Mouse (Mus musculus) embryonic facial prominence, embryonic 12.5 days (tissue): ENCODE measurements at regions not wholly inside any gene's neighbourhood (a gene's known extent, or its start where the extent isn't known, plus 50 kb on each side); places are given as distances from the start of the nearest gene placed in this dataset.
"Not testable (repeated sequence)": the region's sequence is repeated elsewhere in the genome, so short reads cannot be mapped to it uniquely, and the experiment has no call there.

Experiments used
- ATAC-seq: fragments of 200-750 bp; cut with Nextera tagmentation; 2 replicates; pipeline ENCODE4 v1.8.0; 2017; ENCODE audit not compliant: insufficient number of reproducible peaks, insufficient read depth, low FRiP score, low TSS enrichment
- H3K27ac ChIP-seq: fragments of 300-500 bp; sonication (generic); 2 replicates; pipeline ENCODE4 v1.5.1; 2016; ENCODE audit warnings: mild to moderate bottlenecking
- H3K27me3 ChIP-seq: fragments of 300-500 bp; sonication (generic); 2 replicates; pipeline ENCODE4 v1.6.1; 2016; ENCODE audit warnings: mild to moderate bottlenecking, moderate library complexity
- H3K36me3 ChIP-seq: fragments of 300-500 bp; sonication (generic); 2 replicates; pipeline ENCODE4 v1.6.1; 2016; ENCODE audit warnings: mild to moderate bottlenecking
- H3K4me1 ChIP-seq: fragments of 300-500 bp; sonication (generic); 2 replicates; pipeline ENCODE4 v1.6.1; 2016
- H3K4me2 ChIP-seq: fragments of 300-500 bp; sonication (generic); replicated peaks from 2 replicates; pipeline ENCODE4 v1.6.1; 2016; ENCODE audit warnings: mild to moderate bottlenecking, moderate library complexity
- H3K4me3 ChIP-seq: fragments of 300-500 bp; sonication (generic); 2 replicates; pipeline ENCODE4 v1.5.1; 2016; ENCODE audit warnings: mild to moderate bottlenecking
- H3K9ac ChIP-seq: fragments of 300-500 bp; sonication (generic); 2 replicates; pipeline ENCODE4 v1.6.1; 2016; ENCODE audit warnings: mild to moderate bottlenecking, moderate library complexity
- H3K9me3 ChIP-seq: fragments of 300-500 bp; sonication (generic); 2 replicates; pipeline ENCODE4 v1.6.1; 2016; ENCODE audit warnings: mild to moderate bottlenecking, moderate library complexity
- WGBS: fragments of 180-500 bp; shearing (Covaris S2); methylation state at CpG from one replicate; pipeline ENCODE4 v1.1.7; 2016; 5-methylcytosine and 5-hydroxymethylcytosine counted together

GRCm38 (mm10) chr10:9377440-9378101, 297.4 kb downstream of the Samd5 start:
- no peaks in the 10 kb centered on the region for H3K36me3 ChIP-seq
- no peaks in the 10 kb centered on the region for H3K27me3 ChIP-seq
- no peak for ATAC-seq
- no peaks in the 10 kb centered on the region for H3K9me3 ChIP-seq
- H3K9ac ChIP-seq, result no peak overlapping the region
- no peaks in the 10 kb centered on the region for H3K4me1 ChIP-seq
- no peak overlapping the region for H3K4me3 ChIP-seq
- 61% methylated on average over 7 of the region's 7 CpGs for WGBS
- H3K27ac ChIP-seq, result no peak overlapping the region
- no peak overlapping the region for H3K4me2 ChIP-seq

DNA sequence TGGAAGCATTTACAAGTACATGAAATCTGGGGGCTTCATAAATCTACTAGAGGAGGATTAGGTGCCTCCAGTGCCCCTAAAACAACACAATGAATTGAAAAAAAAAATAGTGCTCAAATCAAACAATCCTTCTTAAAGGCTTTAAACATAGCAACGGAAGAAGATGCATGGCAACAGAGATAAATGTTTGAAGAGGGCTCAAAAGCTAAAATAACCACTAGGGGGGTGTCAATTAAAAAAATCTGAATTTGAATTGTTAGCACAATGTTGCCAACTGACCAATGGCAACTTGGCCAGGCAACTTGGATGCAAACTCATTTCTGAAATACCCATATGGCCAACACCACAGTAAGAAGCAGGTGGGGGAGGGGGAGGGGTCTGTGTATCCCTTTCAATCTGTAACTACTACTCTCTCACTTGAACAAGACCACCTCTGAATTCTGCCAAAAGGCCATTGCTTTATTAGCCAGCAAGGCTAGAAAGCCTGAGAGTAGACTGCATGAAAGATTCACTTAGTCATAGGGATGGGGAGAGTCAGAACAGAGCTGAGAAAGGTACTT, 312.6 kb downstream of the Samd5 start:
- no peaks in the 10 kb centered on the region for H3K27me3 ChIP-seq
- H3K4me3 ChIP-seq, result no peak overlapping the region
- H3K4me2 ChIP-seq, result no peak overlapping the region
- ATAC-seq, result no peak
- 82% methylated on average over 1 of the region's 1 CpGs for WGBS
- H3K36me3 ChIP-seq, result no peaks in the 10 kb centered on the region
- H3K27ac ChIP-seq, result no peak overlapping the region
- no peaks in the 10 kb centered on the region for H3K9me3 ChIP-seq
- no peaks in the 10 kb centered on the region for H3K4me1 ChIP-seq
- H3K9ac ChIP-seq, result no peak overlapping the region

DNA sequence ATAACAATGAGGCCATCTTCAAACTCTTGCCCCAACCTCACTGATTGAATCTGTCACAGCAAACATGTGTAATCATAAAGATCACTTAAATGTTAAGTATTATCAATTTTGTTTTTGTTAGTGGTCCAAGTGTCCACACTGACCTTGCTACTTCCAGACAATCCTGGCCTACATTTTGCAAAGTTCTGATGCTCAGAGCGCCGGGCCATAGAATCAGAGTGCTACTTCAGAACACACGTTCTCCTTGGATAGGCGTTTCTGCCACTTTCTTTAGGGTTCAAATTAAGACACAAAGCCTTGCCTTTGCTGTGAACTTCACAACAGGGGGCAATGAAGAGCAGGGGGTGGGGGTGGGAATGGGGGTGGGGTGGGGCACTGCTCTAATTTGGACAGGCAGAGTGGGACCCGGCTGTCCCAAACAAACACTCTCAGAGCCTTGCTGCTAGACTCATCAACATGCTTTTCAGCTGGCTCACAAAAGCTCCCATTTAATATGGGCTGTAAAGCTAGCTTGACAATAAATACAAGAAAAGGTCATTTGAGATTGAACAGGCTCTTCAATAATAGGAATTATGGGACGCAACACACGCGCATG, 336.7 kb downstream of the Samd5 start:
- no peaks in the 10 kb centered on the region for H3K4me1 ChIP-seq
- H3K36me3 ChIP-seq, result no peaks in the 10 kb centered on the region
- no peaks in the 10 kb centered on the region for H3K27me3 ChIP-seq
- H3K9me3 ChIP-seq, result no peaks in the 10 kb centered on the region
- no peak for ATAC-seq
- 83% methylated on average over 8 of the region's 8 CpGs for WGBS
- H3K9ac ChIP-seq, result no peak overlapping the region
- H3K27ac ChIP-seq, result no peak overlapping the region
- no peak overlapping the region for H3K4me3 ChIP-seq
- H3K4me2 ChIP-seq, result no peak overlapping the region

- Histone ChIP-seq H3K9me3 (no peaks in the 10 kb centered on the region), H3K27ac (no peak overlapping the region), H3K4me1 (no peaks in the 10 kb centered on the region), H3K4me2 (0 out of 2 replicates have a peak overlapping the region, but pooled peaks have one; percentile 5), H3K9ac (no peak overlapping the region), H3K27me3 (no peaks in the 10 kb centered on the region), H3K4me3 (no peak overlapping the region), H3K36me3 (no peaks in the 10 kb centered on the region)
- ATAC-seq, result peak; percentile 67; the same call in 1 of the 2 replicates
- WGBS, result 54% methylated on average over 10 of the region's 10 CpGs
These were observed 340.7 kb downstream of the Samd5 start for GRCm38 (mm10) chr10:9334245-9334845.

- 0 out of 2 replicates have a peak, but pooled peaks cover 3% of the 10 kb centered on the region for H3K9me3 ChIP-seq
- H3K27ac ChIP-seq, result no peak overlapping the region
- 30% methylated on average over 3 of the region's 3 CpGs for WGBS
- no peaks in the 10 kb centered on the region for H3K27me3 ChIP-seq
- H3K9ac ChIP-seq, result no peak overlapping the region
- no peak for ATAC-seq
- no peak overlapping the region for H3K4me2 ChIP-seq
- no peak overlapping the region for H3K4me3 ChIP-seq
- no peaks in the 10 kb centered on the region for H3K4me1 ChIP-seq
- H3K36me3 ChIP-seq, result no peaks in the 10 kb centered on the region
These were observed 343.3 kb downstream of the Samd5 start for GRCm38 (mm10) chr10:9331694-9332093.

DNA sequence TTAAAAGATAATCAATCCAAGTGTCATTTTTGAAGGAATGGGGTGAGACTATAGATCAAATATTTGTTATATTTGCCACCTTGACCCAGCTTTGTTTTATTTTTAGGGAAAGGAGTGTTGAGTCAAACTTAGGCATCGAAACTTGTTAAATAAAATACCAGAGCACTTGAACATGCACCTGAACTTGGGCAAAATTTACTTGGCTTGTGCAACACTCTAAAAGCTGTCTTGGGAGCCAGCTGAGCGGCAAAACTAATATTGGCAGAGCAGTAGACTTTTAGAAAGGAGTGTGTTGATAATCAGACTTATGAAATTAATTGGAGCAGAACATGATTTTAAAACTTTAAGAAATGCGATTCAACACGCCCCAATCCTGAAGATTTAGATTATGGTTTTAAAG, 346.7 kb downstream of the Samd5 start:
- H3K27me3 ChIP-seq, result no peaks in the 10 kb centered on the region
- 0 out of 2 replicates have a peak, but pooled peaks cover 3% of the 10 kb centered on the region for H3K9me3 ChIP-seq
- 90% methylated on average over 4 of the region's 4 CpGs for WGBS

DNA sequence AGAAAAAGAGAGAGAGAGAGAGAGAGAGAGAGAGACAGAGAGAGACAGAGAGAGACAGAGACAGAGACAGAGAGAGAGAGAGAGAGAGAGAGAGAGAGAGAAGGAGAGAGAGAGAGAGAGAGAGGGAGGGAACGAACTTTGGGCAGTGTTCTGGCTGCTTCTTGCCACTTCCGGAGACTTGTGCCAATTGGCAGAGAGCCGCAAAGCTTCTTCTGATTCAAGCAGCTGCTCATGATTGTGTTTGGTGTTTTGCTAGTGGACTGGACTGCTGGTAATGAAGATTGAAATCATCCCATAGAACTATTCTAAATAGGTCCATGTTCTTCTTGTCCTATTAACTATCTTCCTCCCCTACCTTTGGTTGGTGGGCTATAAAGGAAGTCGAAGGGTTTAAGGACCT, 347.1 kb downstream of the Samd5 start:
- ATAC-seq, H3K4me3 ChIP-seq, H3K27me3 ChIP-seq, H3K27ac ChIP-seq, H3K4me2 ChIP-seq, H3K9ac ChIP-seq, H3K4me1 ChIP-seq, H3K9me3 ChIP-seq, H3K36me3 ChIP-seq: not testable (repeated sequence)
- WGBS, result 92% methylated on average over 4 of the region's 4 CpGs

More for the DNA sequence above, 346.7 kb downstream of the Samd5 start:
- Histone ChIP-seq H3K4me1 (no peaks in the 10 kb centered on the region), H3K27ac (no peak overlapping the region), H3K36me3 (no peaks in the 10 kb centered on the region), H3K9ac (no peak overlapping the region), H3K4me2 (no peak overlapping the region), H3K4me3 (no peak overlapping the region)
- no peak for ATAC-seq

GRCm38 (mm10) chr10:9312326-9312725, 362.7 kb downstream of the Samd5 start:
- H3K9ac ChIP-seq, result no peak overlapping the region
- ATAC-seq, result no peak
- H3K36me3 ChIP-seq, result no peaks in the 10 kb centered on the region
- H3K27me3 ChIP-seq, result no peaks in the 10 kb centered on the region
- H3K4me2 ChIP-seq, result no peak overlapping the region
- H3K9me3 ChIP-seq, result no peaks in the 10 kb centered on the region
- 90% methylated on average over 6 of the region's 6 CpGs for WGBS
- no peak overlapping the region for H3K4me3 ChIP-seq
- H3K4me1 ChIP-seq, result no peaks in the 10 kb centered on the region
- H3K27ac ChIP-seq, result no peak overlapping the region

DNA sequence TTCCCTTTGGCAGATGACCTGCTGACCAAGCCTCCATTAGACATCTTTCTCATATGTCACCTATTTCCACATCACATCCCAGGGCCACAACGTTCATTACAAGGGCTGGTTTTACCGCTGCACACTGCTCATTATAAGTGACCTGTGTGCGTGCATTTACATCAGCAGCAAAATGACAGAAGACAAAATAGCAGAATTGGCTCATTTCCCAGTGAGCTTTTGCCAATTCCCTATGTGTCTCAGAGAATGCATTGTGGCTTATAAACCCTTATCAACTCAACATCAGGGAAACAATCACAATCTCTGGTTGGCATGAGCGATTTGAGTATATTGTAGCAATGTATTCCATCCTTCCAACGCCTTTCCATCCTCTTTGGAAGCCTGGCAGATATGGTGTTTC, 364.7 kb downstream of the Samd5 start:
- WGBS, result 77% methylated on average over 5 of the region's 5 CpGs
- no peaks in the 10 kb centered on the region for H3K36me3 ChIP-seq
- H3K9ac ChIP-seq, result no peak overlapping the region
- no peak overlapping the region for H3K4me2 ChIP-seq
- H3K27ac ChIP-seq, result no peak overlapping the region
- H3K27me3 ChIP-seq, result no peaks in the 10 kb centered on the region
- H3K9me3 ChIP-seq, result no peaks in the 10 kb centered on the region
- ATAC-seq, result no peak
- no peaks in the 10 kb centered on the region for H3K4me1 ChIP-seq
- no peak overlapping the region for H3K4me3 ChIP-seq

DNA sequence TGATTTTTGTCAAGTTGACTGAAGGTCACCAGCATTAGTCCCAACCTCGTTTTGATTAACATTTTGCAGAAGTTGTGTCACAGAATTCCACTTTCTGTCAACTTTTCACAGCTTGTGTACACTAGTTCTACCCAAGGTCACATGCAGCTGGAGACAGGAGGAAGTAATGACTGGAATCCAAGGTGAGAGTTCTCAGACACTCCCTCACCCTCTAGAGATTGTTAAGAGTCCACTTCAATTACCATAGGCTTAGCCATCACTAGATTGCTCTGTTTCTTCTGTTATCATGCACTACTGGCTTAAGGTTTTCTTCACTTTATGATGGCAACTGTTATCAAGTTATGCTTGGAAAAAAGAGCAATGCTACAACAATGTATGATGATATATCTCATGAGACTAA, 379.0 kb downstream of the Samd5 start:
- whole genome bisulfite sequencing, result 55% methylated on average over 1 of the region's 1 CpGs
- no peak for ATAC-seq

DNA sequence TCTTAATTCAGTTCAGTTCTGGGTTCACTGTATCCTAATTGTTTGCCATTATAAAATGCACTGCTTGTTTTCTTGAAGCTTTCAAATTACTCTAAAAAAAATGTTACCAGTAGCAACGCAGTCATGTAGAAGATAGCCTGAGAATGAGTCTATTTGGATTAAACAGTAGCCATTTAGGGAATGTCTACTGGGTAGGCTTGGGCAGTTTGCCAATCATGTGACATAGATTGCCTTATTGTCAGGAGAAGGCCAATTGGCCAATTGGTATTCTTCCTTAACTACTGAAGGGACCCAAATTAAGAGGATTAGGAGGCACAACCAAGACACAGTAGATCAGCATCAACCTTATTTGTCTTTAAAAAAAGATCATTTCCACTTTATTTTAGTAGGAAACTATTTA, 379.7 kb downstream of the Samd5 start:
- no peak overlapping the region for H3K27ac ChIP-seq
- H3K9ac ChIP-seq, result no peak overlapping the region
- no peaks in the 10 kb centered on the region for H3K36me3 ChIP-seq
- H3K4me3 ChIP-seq, result no peak overlapping the region
- H3K4me2 ChIP-seq, result no peak overlapping the region
- no peaks in the 10 kb centered on the region for H3K27me3 ChIP-seq
- H3K4me1 ChIP-seq, result no peaks in the 10 kb centered on the region
- 90% methylated on average over 1 of the region's 1 CpGs for WGBS
- ATAC-seq, result no peak
- H3K9me3 ChIP-seq, result no peaks in the 10 kb centered on the region

More for the DNA sequence above, 379.0 kb downstream of the Samd5 start:
- no peak overlapping the region for H3K27ac ChIP-seq
- H3K4me1 ChIP-seq, result no peaks in the 10 kb centered on the region
- no peaks in the 10 kb centered on the region for H3K9me3 ChIP-seq
- no peak overlapping the region for H3K4me3 ChIP-seq
- H3K36me3 ChIP-seq, result no peaks in the 10 kb centered on the region
- no peak overlapping the region for H3K9ac ChIP-seq
- H3K4me2 ChIP-seq, result no peak overlapping the region
- no peaks in the 10 kb centered on the region for H3K27me3 ChIP-seq

DNA sequence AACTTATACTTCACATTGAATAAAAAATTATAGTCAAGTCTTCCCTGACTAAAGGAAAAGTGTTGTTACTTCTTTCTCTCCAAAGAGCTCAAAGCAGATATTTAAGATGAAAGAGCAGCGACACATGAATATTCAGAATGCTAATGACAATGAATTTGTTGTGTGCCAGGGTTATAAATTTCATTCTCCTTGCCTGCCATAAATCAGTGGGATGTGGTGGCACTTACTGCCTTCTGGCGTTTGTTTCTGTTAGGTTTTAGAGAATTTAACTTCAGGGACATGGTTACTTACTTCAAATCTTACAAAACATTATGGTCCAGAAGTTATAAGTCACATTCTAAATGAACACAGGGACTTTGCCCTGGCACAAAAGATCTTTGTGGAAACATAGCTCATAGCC, 380.4 kb downstream of the Samd5 start:
- no peak overlapping the region for H3K27ac ChIP-seq
- H3K4me3 ChIP-seq, result no peak overlapping the region
- H3K4me1 ChIP-seq, result no peaks in the 10 kb centered on the region
- no peak overlapping the region for H3K9ac ChIP-seq
- 82% methylated on average over 2 of the region's 2 CpGs for WGBS
- no peaks in the 10 kb centered on the region for H3K36me3 ChIP-seq
- no peak for ATAC-seq
- H3K27me3 ChIP-seq, result no peaks in the 10 kb centered on the region
- H3K9me3 ChIP-seq, result no peaks in the 10 kb centered on the region
- H3K4me2 ChIP-seq, result no peak overlapping the region
